Mouse (Mus musculus) MEL (cell line): ENCODE results near the gene Shb. TPM values are rescaled to one million over a fixed set of nuclear protein-coding genes. Genes with fewer than 3 reads are reported as not detected.

Experiments
- DNase-seq: peaks from one replicate; pipeline ENCODE4 v3.0.0; 2011; ENCODE audit warnings: low read depth, low spot score
- H3K27ac ChIP-seq: 2 replicates; pipeline ENCODE4 v1.5.1; 2012; ENCODE audit warnings: low read depth, mild to moderate bottlenecking, control low read depth, low read length, moderate library complexity; ENCODE audit not compliant: control insufficient read depth
- H3K27me3 ChIP-seq, 2 experiments: fragments of 150-350 bp in 1 of 2; sonication (generic) in 1 of 2; 2 replicates each; pipeline ENCODE4 v1.6.1; 2012; ENCODE audit warnings: low read length in 2 of 2, mild to moderate bottlenecking in 2 of 2, improper control_type of control experiment in 1 of 2, moderate library complexity in 1 of 2; ENCODE audit not compliant: insufficient read depth in 2 of 2, control insufficient read depth in 1 of 2
- H3K36me3 ChIP-seq, 2 experiments: 2 replicates each; pipeline ENCODE4 v1.6.1; 2012 to 2014; ENCODE audit warnings: low read length in 2 of 2, improper control_type of control experiment in 1 of 2, inconsistent platforms in 1 of 2, mild to moderate bottlenecking in 1 of 2; ENCODE audit not compliant: insufficient read depth in 2 of 2, control insufficient read depth in 1 of 2
- H3K4me1 ChIP-seq, 2 experiments: fragments of 150-350 bp in 1 of 2; sonication (generic) in 1 of 2; 2 replicates each; pipeline ENCODE4 v1.6.1; 2012; ENCODE audit warnings: low read length in 2 of 2, improper control_type of control experiment in 1 of 2, mild to moderate bottlenecking in 1 of 2; ENCODE audit not compliant: insufficient read depth in 2 of 2, control insufficient read depth in 1 of 2
- H3K4me3 ChIP-seq, 2 experiments: fragments of 150-350 bp in 1 of 2; sonication (generic) in 1 of 2; 2 replicates each; pipeline ENCODE4 v1.5.1; 2012; ENCODE audit warnings: low read depth in 2 of 2, low read length in 2 of 2, mild to moderate bottlenecking in 2 of 2, moderate library complexity in 2 of 2, control low read depth in 1 of 2, improper control_type of control experiment in 1 of 2; ENCODE audit not compliant: control insufficient read depth in 1 of 2, insufficient read depth in 1 of 2
- H3K79me2 ChIP-seq: 2 replicates; pipeline ENCODE4 v1.6.1; 2012; ENCODE audit warnings: mild to moderate bottlenecking, low read length, moderate library complexity; ENCODE audit not compliant: control insufficient read depth, poor library complexity, insufficient read depth
- H3K9ac ChIP-seq: 2 replicates; pipeline ENCODE4 v1.6.1; 2012; ENCODE audit warnings: low read depth, mild to moderate bottlenecking, control low read depth, low read length, moderate library complexity; ENCODE audit not compliant: control insufficient read depth, poor library complexity, severe bottlenecking
- H3K9me3 ChIP-seq: fragments of 150-350 bp; sonication (generic); replicated peaks from 2 replicates; pipeline ENCODE4 v1.6.1; 2012; ENCODE audit warnings: mild to moderate bottlenecking, low read length, improper control_type of control experiment, moderate library complexity; ENCODE audit not compliant: insufficient read depth
- BHLHE40 ChIP-seq: IDR thresholded peaks from 2 replicates; pipeline ENCODE4 v1.6.1; 2012; ENCODE audit warnings: low read depth, mild to moderate bottlenecking, inconsistent platforms, low read length, improper control_type of control experiment, borderline replicate concordance
- CHD2 ChIP-seq: IDR thresholded peaks from 2 replicates; pipeline ENCODE4 v1.6.1; 2011; ENCODE audit warnings: low read length, improper control_type of control experiment
- CTCF ChIP-seq, 3 experiments: IDR thresholded peaks in 2 of 3; conservative IDR thresholded peaks in 1 of 3; 2 replicates each; pipeline ENCODE4 v1.5.1; 2011 to 2012; ENCODE audit warnings: low read length in 3 of 3, low read depth in 2 of 3, mild to moderate bottlenecking in 2 of 3, improper control_type of control experiment in 1 of 3, inconsistent platforms in 1 of 3, mixed read lengths in 1 of 3, moderate library complexity in 1 of 3; ENCODE audit not compliant: control insufficient read depth in 1 of 3, insufficient read depth in 1 of 3, poor library complexity in 1 of 3, severe bottlenecking in 1 of 3
- E2F4 ChIP-seq: IDR thresholded peaks from 2 replicates; pipeline ENCODE4 v1.6.1; 2011; ENCODE audit warnings: low read depth, low read length, improper control_type of control experiment, borderline replicate concordance
- ELF1 ChIP-seq: IDR thresholded peaks from 2 replicates; pipeline ENCODE4 v1.6.1; 2014; ENCODE audit warnings: low read depth, mild to moderate bottlenecking, inconsistent platforms, low read length, improper control_type of control experiment, moderate library complexity
- EP300 ChIP-seq, 2 experiments: IDR thresholded peaks; 2 replicates each; pipeline ENCODE4 v1.6.1; 2011; ENCODE audit warnings: improper control_type of control experiment in 2 of 2, low read length in 2 of 2, low read depth in 1 of 2, mild to moderate bottlenecking in 1 of 2
- ETS1 ChIP-seq: IDR thresholded peaks from 2 replicates; pipeline ENCODE4 v1.6.1; 2012; ENCODE audit warnings: low read depth, mild to moderate bottlenecking, inconsistent platforms, low read length, improper control_type of control experiment, moderate library complexity
- GABPA ChIP-seq: IDR thresholded peaks from 2 replicates; pipeline ENCODE4 v1.6.1; 2012; ENCODE audit warnings: low read depth, mild to moderate bottlenecking, inconsistent platforms, low read length, improper control_type of control experiment, moderate library complexity
- KAT2A ChIP-seq: conservative IDR thresholded peaks from 2 replicates; pipeline ENCODE4 v1.6.1; 2012; ENCODE audit warnings: low read depth, low read length, improper control_type of control experiment, inconsistent platforms
- MAZ ChIP-seq: IDR thresholded peaks from 2 replicates; pipeline ENCODE4 v1.6.1; 2012; ENCODE audit warnings: low read depth, mild to moderate bottlenecking, inconsistent platforms, low read length, improper control_type of control experiment
- NELFE ChIP-seq: IDR thresholded peaks from 2 replicates; pipeline ENCODE4 v1.6.1; 2011; ENCODE audit warnings: low read depth, low read length, improper control_type of control experiment
- POLR2AphosphoS2 ChIP-seq: IDR thresholded peaks from 2 replicates; pipeline ENCODE4 v1.6.1; 2011; ENCODE audit warnings: low read length, improper control_type of control experiment
- POLR2AphosphoS5 ChIP-seq: IDR thresholded peaks from 2 replicates; pipeline ENCODE4 v1.6.1; 2012; ENCODE audit warnings: low read depth, borderline replicate concordance, mild to moderate bottlenecking, inconsistent platforms, low read length, moderate library complexity, mixed read lengths
- SIN3A ChIP-seq: IDR thresholded peaks from 2 replicates; pipeline ENCODE4 v1.6.1; 2012; ENCODE audit warnings: low read length, improper control_type of control experiment, inconsistent platforms
- UBTF ChIP-seq: IDR thresholded peaks from 2 replicates; pipeline ENCODE4 v1.6.1; 2012; ENCODE audit warnings: low read depth, mild to moderate bottlenecking, inconsistent platforms, low read length, improper control_type of control experiment, moderate library complexity, borderline replicate concordance; ENCODE audit not compliant: insufficient read depth
- USF2 ChIP-seq, 2 experiments: IDR thresholded peaks; 2 replicates each; pipeline ENCODE4 v1.6.1; 2011 to 2012; ENCODE audit warnings: improper control_type of control experiment in 2 of 2, low read length in 2 of 2, borderline replicate concordance in 1 of 2, inconsistent platforms in 1 of 2, low read depth in 1 of 2, mild to moderate bottlenecking in 1 of 2; ENCODE audit not compliant: insufficient read depth in 1 of 2
- ZKSCAN1 ChIP-seq: IDR thresholded peaks from 2 replicates; pipeline ENCODE4 v1.6.1; 2012; ENCODE audit warnings: low read depth, mild to moderate bottlenecking, inconsistent platforms, low read length, improper control_type of control experiment, moderate library complexity
- ZMIZ1 ChIP-seq: IDR thresholded peaks from 2 replicates; pipeline ENCODE4 v1.6.1; 2012; ENCODE audit warnings: low read depth, mild to moderate bottlenecking, inconsistent platforms, low read length, improper control_type of control experiment, moderate library complexity
- polyA plus RNA-seq, 2 experiments: library from polyadenylated mRNA; stranded (reverse) in 1 of 2; unstranded in 1 of 2; fragments of >175 nt in 1 of 2; fragments of >200 nt in 1 of 2; gene quantifications; 2 replicates each; pipeline versions ENCODE4 v1.2.1 to v1.2.4; 2012; ENCODE audit warnings: low replicate concordance in 2 of 2, low read depth in 1 of 2; ENCODE audit not compliant: insufficient read length in 2 of 2, insufficient read depth in 1 of 2, missing spikeins in 1 of 2
- total RNA-seq: library from RNA; depleted of rRNA; stranded (reverse); fragments of 300-350 nt; gene quantifications from 2 replicates; pipeline ENCODE4 v1.2.3, GENCODE M21; 2012

The Shb gene
- total and polyA plus RNA-seq, 3 experiments = 5.2 to 13.9 TPM; not detected in 1

- Histone ChIP-seq H3K4me1 (peaks cover 0 to 7% of the 10 kb centered on the region in 2 experiments; a peak in 1 of 4 replicates), H3K27me3 (no peaks in the 10 kb centered on the region), H3K9me3 (no peaks in the 10 kb centered on the region), H3K36me3 (no peaks in the 10 kb centered on the region; a peak in 1 of 4 replicates), H3K9ac (no peak overlapping the region), H3K27ac (no peak overlapping the region)
- no peak for DNase-seq
- TF ChIP-seq POLR2AphosphoS2 (no peak), POLR2AphosphoS5 (no peak), EP300 (IDR thresholded peaks at IDR 0.05; ENCODE audit: low read depth in 1 of 2, low read length in 2 of 2) (no peak), ELF1 (no peak), ETS1 (no peak), CTCF (IDR thresholded peaks at IDR 0.05 in 2 of 3, conservative IDR thresholded peaks at IDR 0.05 in 1 of 3; ENCODE audit: control insufficient read depth in 1 of 3, insufficient read depth in 1 of 3, low read depth in 2 of 3, low read length in 3 of 3, poor library complexity in 1 of 3, severe bottlenecking in 1 of 3) (no peak), BHLHE40 (no peak), NELFE (no peak), ZKSCAN1 (no peak)
- TF ChIP-seq, all 39 proteins: peak for 0
- Histone ChIP-seq H3K4me3 (no peak overlapping the region), H3K79me2 (no peaks in the 10 kb centered on the region)
These were observed 41.1 kb downstream of the Shb start for GRCm38 (mm10) chr4:45491119-45491679.

DNA sequence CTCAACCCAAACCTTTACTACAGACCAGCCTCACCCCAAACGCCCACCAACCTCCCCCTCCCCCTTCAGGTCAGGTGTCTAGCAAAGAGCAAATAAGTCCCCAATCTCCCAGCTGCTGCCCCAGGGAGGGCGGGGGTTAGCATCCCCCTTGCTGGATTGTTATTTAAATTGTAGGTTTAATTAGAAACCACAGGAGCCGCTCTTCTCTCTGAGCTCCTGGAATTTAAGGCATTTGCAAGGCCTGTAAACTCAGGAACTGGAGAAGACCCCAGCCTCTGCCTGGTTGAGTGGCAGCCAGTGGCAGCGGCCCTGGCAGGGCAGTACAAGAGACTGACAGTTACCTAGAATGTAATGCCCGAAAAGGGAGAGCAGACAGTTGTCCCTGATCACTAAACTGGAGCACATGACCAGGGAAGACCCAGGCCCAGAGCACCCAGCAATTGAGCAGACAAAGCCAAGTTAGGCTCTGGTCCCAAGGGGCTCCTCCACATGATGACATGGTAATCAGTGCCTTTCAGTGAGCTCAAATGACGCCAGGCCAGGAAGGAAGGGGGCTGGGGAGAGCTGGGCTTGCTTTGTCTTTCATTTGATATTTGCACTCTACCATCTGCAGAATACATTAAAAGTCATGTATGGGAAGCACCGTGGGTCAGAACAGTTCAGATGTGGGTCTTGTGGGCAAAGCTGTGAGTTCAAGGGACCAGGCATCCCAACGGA is 42.1 kb downstream of the Shb start:
- Histone ChIP-seq H3K4me1 (peaks cover 0 to 7% of the 10 kb centered on the region in 2 experiments; a peak in 1 of 4 replicates), H3K9ac (no peak overlapping the region), H3K79me2 (no peaks in the 10 kb centered on the region), H3K27ac (no peak overlapping the region), H3K36me3 (no peaks in the 10 kb centered on the region; a peak in 1 of 4 replicates), H3K27me3 (no peaks in the 10 kb centered on the region), H3K4me3 (no peak overlapping the region), H3K9me3 (no peaks in the 10 kb centered on the region)
- DNase-seq = no peak
- TF ChIP-seq CHD2 = no peak
- TF ChIP-seq E2F4 = no peak
- TF ChIP-seq ZMIZ1 = no peak
- no peak for TF ChIP-seq BHLHE40
- TF ChIP-seq SIN3A = no peak
- TF ChIP-seq UBTF = no peak
- TF ChIP-seq EP300 (IDR thresholded peaks at IDR 0.05; ENCODE audit: low read depth in 1 of 2, low read length in 2 of 2) = no peak
- TF ChIP-seq GABPA = no peak
- TF ChIP-seq ZKSCAN1 = no peak
- no peak for TF ChIP-seq NELFE
- TF ChIP-seq KAT2A = no peak
- TF ChIP-seq USF2 (IDR thresholded peaks at IDR 0.05; ENCODE audit: borderline replicate concordance in 1 of 2, insufficient read depth in 1 of 2, low read depth in 1 of 2, low read length in 2 of 2) = no peak
- TF ChIP-seq MAZ = no peak
